Comparison of ENCODE assay signal across 8 mouse cellular contexts in the genomic region with DNA sequence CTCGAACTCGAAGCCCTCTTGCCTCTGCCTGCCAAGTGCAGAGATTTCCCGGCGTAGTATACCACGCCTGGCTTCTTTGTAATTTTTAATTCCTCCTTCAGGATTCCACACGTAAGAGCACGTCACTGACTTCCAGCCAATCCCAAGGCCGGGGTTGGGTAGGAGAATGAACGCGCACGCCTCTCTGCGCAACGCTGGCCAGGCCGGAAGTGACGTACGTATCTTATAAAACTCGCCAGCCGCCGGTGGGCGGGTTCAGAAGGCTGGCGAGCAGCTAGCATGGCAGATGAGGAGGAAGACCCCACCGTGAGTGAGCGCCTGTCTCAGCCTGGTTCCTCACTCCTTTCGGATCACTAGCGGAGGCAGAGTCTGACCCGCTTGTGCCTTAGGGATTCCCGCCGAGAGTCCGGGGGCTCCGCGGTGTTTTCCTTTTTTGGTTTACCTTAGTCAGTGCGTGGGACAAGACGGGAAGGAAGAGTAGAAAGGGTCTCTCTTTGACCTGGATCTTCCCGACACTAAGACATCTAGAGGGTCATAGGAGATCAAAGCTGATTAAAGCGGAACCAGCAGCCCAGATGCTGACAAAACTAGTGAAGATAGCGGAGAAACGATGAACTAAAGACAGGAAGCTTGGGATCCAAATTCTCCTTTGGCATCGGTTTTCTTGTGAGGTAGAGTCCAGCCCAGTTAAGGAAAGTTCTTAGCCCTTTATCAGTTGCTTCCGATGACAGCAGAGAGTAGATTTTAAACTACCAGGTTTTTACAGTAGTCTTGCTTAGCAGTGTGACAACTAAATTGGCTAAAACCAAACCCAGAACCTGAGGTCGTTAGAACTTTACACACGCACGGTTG. TPM values are rescaled to one million over a fixed set of nuclear protein-coding genes. Genes with fewer than 3 reads are reported as not detected.
DNase-seq lines count a peak whose midpoint lies in the region; ATAC-seq and TF ChIP-seq lines count a peak whose summit lies in the region.

Gene Taf13, plus strand, starts transcription at position 256 of the 852 bp plus-strand sequence.

- no peaks in the 10 kb centered on the region for H3K27me3 ChIP-seq in Patski
- no peaks in the 10 kb centered on the region for H3K27me3 ChIP-seq in hindbrain, embryonic 14.5 days (ENCODE audit: control insufficient read depth, insufficient read depth, low read length)

- 2% methylated on average over 42 of the region's 42 CpGs for WGBS in hindbrain, embryonic 14.5 days

- no peaks in the 10 kb centered on the region for H3K36me3 ChIP-seq in hindbrain, embryonic 14.5 days (replicated peaks; ENCODE audit: control insufficient read depth, insufficient read depth)

- CTCF ChIA-PET in Patski (lab: Charles Lee), result interaction anchor here (1.1 to 3.1 kb wide), 5 partner anchors 9 to 170 kb away, joined by 3 to 18 read pairs (median 5); no protein-coding TSS in a partner anchor

- peak within 1 kb of the TSS; percentile 44 for H3K4me3 ChIP-seq in hindbrain, embryonic 14.5 days (replicated peaks; ENCODE audit: low read length)

- in situ Hi-C loops in Patski (cut with MboI; ENCODE audit: low pct_unique_long_range_greater_than_20kb), result no loop called here

- no peaks in the 10 kb centered on the region for H3K9me3 ChIP-seq in hindbrain, embryonic 14.5 days (ENCODE audit: control insufficient read depth, low read length)

- DNase-seq in Patski (ENCODE audit: low read depth, low spot score), result peak; percentile 96
- peak; percentile 98 to 99 for DNase-seq in cerebellum, postnatal 14 days
- peak; percentile 95 to 97 for DNase-seq in frontal cortex, postnatal 14 days (ENCODE audit: low spot score in 2 of 2)
- DNase-seq in hindbrain, embryonic 14.5 days (ENCODE audit: low spot score), result peak; percentile 99
- DNase-seq in layer of hippocampus, postnatal 36 days, result peak; percentile 96 to 97
- peak; percentile 98 for DNase-seq in lung, postnatal 36 days
- DNase-seq in retina, postnatal 1 day, result peak; percentile 99
- DNase-seq in urinary bladder, adult 18-20 months (ENCODE audit: low spot score in 2 of 2), result peak; percentile 90 to 93

- TF ChIP-seq CTCF in Patski (IDR thresholded peaks at IDR 0.05), result no peak

- H3K4me2 ChIP-seq in hindbrain, embryonic 14.5 days (replicated peaks), result peak within 1 kb of the TSS; percentile 51

- H3K27ac ChIP-seq in hindbrain, embryonic 14.5 days, result peak within 1 kb of the TSS; percentile 52

- peak within 1 kb of the TSS; percentile 59 for H3K9ac ChIP-seq in hindbrain, embryonic 14.5 days

- POLR2A ChIA-PET in Patski (lab: Charles Lee), result interaction anchor here (0.6 to 1.9 kb wide), 9 partner anchors 11 to 98 kb away, joined by 3 to 8 read pairs (median 4); partner anchors contain the start of gene Wdr47

- peaks cover 20% of the 10 kb centered on the region for H3K4me1 ChIP-seq in hindbrain, embryonic 14.5 days (replicated peaks; ENCODE audit: control insufficient read depth, insufficient read depth, low read length)

- peak; percentile 94 for ATAC-seq in Patski
- peak; percentile 97 for ATAC-seq in hindbrain, embryonic 14.5 days (ENCODE audit: low FRiP score)

RNA-seq across cellular contexts. Expression of gene Taf13, which starts in this region (rescaled TPM):
- polyA plus RNA-seq in Patski (2021), result 44.7 TPM
- polyA plus RNA-seq in hindbrain, embryonic 14.5 days (2014; fragmentation: Nextera tagmentation; extraction: Ambion mirVana), result 41.0 and 50.6 TPM in 2 replicates
- 10 to 100 TPM; 25.1 to 26.2 TPM for total RNA-seq in layer of hippocampus, postnatal 36 days (2021)

Comparison
In these comparisons a context has a peak if more than half of its experiments do, and no peak if none do; other contexts are left out.
1. Peak in every context shown above with its lines: DNase-seq, ATAC-seq, H3K4me3 ChIP-seq and H3K27ac ChIP-seq.